Mouse (Mus musculus): ENCODE measurements around the gene Tjp1.

DNA sequence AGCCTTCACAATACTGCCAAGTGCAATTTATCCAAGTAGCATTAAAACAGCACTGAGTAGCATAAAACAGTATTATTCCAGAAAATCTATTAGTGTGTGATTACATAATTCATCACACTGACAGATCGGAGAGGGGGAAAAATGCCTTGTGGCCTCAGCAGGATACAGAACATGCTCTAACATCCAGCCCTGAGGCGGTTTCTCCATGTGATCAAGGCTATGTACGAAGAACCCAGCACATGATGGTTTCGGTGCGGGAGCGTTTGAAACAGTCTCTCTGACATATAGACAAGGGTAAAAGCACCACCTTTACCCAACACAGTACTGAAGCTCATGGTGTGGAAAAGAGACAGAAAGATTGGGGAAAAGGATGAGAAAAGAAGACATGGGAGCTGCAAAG lies 38.4 kb downstream of the Tjp1 start:
- TF ChIP-seq CTCF (IDR thresholded peaks at IDR 0.05; ENCODE audit: low read depth) (no peak), EP300 (IDR thresholded peaks at IDR 0.05; ENCODE audit: low read depth) (no peak)
